24 mouse cellular contexts compared by ENCODE assay signal in genomic region chr7:129524369-129524915, GRCm38 (mm10).
DNase-seq lines count a peak whose midpoint lies in the region; ATAC-seq lines count a peak whose summit lies in the region.
"Had no signal": no experiment of that assay in that cellular context is flagged by ENCODE, and none has a peak within 500 bp of the region (broad histone marks: within the 10 kb centered on the region; RNA-seq: fewer than 3 reads in every experiment).

No protein-coding gene starts in this region.

- no peak; the same call in 1 of the 2 replicates for ATAC-seq in heart, embryonic 12.5 days (ENCODE audit: insufficient number of reproducible peaks, low FRiP score)
- peak; percentile 43; the same call in 1 of the 2 replicates for ATAC-seq in heart, embryonic 14.5 days (ENCODE audit: insufficient number of reproducible peaks, insufficient read depth, low FRiP score, low read depth)
- 0 out of 2 replicates have a peak, but pooled peaks have one; percentile 26 for ATAC-seq in liver, embryonic 13.5 days (ENCODE audit: low read depth)
- no peak for ATAC-seq in liver, embryonic 11.5 days (replicated peaks; ENCODE audit: low FRiP score)
- peak; percentile 48; the same call in 1 of the 2 replicates for ATAC-seq in liver, embryonic 16.5 days (ENCODE audit: low read depth)
- ATAC-seq in liver, embryonic 12.5 days: no peak
- ATAC-seq: activated CD4-positive, CD25-positive, alpha-beta regulatory T cell, adult 4 months; CD4-positive, CD25-positive, alpha-beta regulatory T cell, adult 4 months; forebrain, embryonic 13.5 days; Patski had no signal

- peaks cover 2% of the 10 kb centered on the region; the same call in 1 of the 2 replicates for H3K9me3 ChIP-seq in heart, embryonic 12.5 days (replicated peaks)
- peaks cover under 1% of the 10 kb centered on the region; the same call in 1 of the 2 replicates for H3K9me3 ChIP-seq in heart, embryonic 14.5 days (ENCODE audit: control insufficient read depth, low read length)
- H3K9me3 ChIP-seq in liver, embryonic 13.5 days (replicated peaks): no peaks in the 10 kb centered on the region
- no peaks in the 10 kb centered on the region for H3K9me3 ChIP-seq in liver, embryonic 11.5 days (ENCODE audit: control insufficient read depth, low read length)
- no peaks in the 10 kb centered on the region for H3K9me3 ChIP-seq in liver, embryonic 16.5 days (replicated peaks; ENCODE audit: control insufficient read depth, low read length)
- H3K9me3 ChIP-seq in liver, embryonic 12.5 days (replicated peaks): no peaks in the 10 kb centered on the region
- H3K9me3 ChIP-seq: embryonic facial prominence, embryonic 12.5 days; forebrain, embryonic 13.5 days had no signal

- no peak overlapping the region for H3K4me3 ChIP-seq in heart, embryonic 12.5 days
- no peak overlapping the region for H3K4me3 ChIP-seq in heart, embryonic 14.5 days (ENCODE audit: control insufficient read depth in 1 of 2, insufficient read depth in 1 of 2, low read depth in 1 of 2, low read length in 2 of 2)
- no peak overlapping the region for H3K4me3 ChIP-seq in liver, embryonic 13.5 days (replicated peaks)
- H3K4me3 ChIP-seq in liver, embryonic 11.5 days (ENCODE audit: low read depth, low read length): no peak overlapping the region
- no peak overlapping the region for H3K4me3 ChIP-seq in liver, embryonic 16.5 days (ENCODE audit: low read depth, low read length)
- H3K4me3 ChIP-seq in liver, embryonic 12.5 days: no peak overlapping the region
- H3K4me3 ChIP-seq: embryonic facial prominence, embryonic 10.5 days; embryonic facial prominence, embryonic 12.5 days; forebrain, embryonic 13.5 days had no signal

- H3K27me3 ChIP-seq in heart, embryonic 12.5 days (replicated peaks): no peaks in the 10 kb centered on the region
- no peaks in the 10 kb centered on the region for H3K27me3 ChIP-seq in heart, embryonic 14.5 days (ENCODE audit: control insufficient read depth, insufficient read depth, low read length)
- H3K27me3 ChIP-seq in liver, embryonic 13.5 days: no peaks in the 10 kb centered on the region
- no peaks in the 10 kb centered on the region for H3K27me3 ChIP-seq in liver, embryonic 11.5 days (replicated peaks; ENCODE audit: control insufficient read depth, insufficient read depth, low read length)
- H3K27me3 ChIP-seq in liver, embryonic 16.5 days (ENCODE audit: control insufficient read depth, insufficient read depth, low read depth, low read length): no peaks in the 10 kb centered on the region
- no peaks in the 10 kb centered on the region for H3K27me3 ChIP-seq in liver, embryonic 12.5 days (replicated peaks)
- H3K27me3 ChIP-seq: embryonic facial prominence, embryonic 12.5 days; forebrain, embryonic 13.5 days; Patski had no signal

- no peak overlapping the region for H3K4me2 ChIP-seq in heart, embryonic 12.5 days
- no peak overlapping the region for H3K4me2 ChIP-seq in heart, embryonic 14.5 days (ENCODE audit: low read length)
- no peak overlapping the region for H3K4me2 ChIP-seq in liver, embryonic 13.5 days
- H3K4me2 ChIP-seq in liver, embryonic 11.5 days: no peak overlapping the region
- no peak overlapping the region for H3K4me2 ChIP-seq in liver, embryonic 16.5 days (ENCODE audit: low read depth, low read length)
- H3K4me2 ChIP-seq in liver, embryonic 12.5 days: no peak overlapping the region
- H3K4me2 ChIP-seq: embryonic facial prominence, embryonic 12.5 days; forebrain, embryonic 13.5 days had no signal

- intact Hi-C loops in heart, postnatal 14 days (cut with DNase I): no loop called here

- 44% methylated on average over 1 of the region's 1 CpGs for WGBS in heart, embryonic 12.5 days
- WGBS in heart, embryonic 14.5 days: 65% methylated on average over 1 of the region's 1 CpGs
- 67% methylated on average over 1 of the region's 1 CpGs for WGBS in liver, embryonic 13.5 days (ENCODE audit: insufficient replicate concordance)
- WGBS in liver, embryonic 11.5 days: 76% methylated on average over 1 of the region's 1 CpGs
- 63% methylated on average over 1 of the region's 1 CpGs for WGBS in liver, embryonic 16.5 days (ENCODE audit: insufficient replicate concordance)
- 48% methylated on average over 1 of the region's 1 CpGs for WGBS in liver, embryonic 12.5 days (ENCODE audit: insufficient replicate concordance)

- DNase-seq in heart, adult 11 months: peak; percentile 40
- DNase-seq in heart, postnatal 14 days: no peak
- no peak for DNase-seq in liver, embryonic 13.5 days
- DNase-seq in liver, embryonic 11.5 days (ENCODE audit: low spot score): no peak
- DNase-seq: adrenal gland, adult 8-10 months; adrenal gland, postnatal 14 days; adrenal gland, postnatal 36 days; B cell, adult 2 months; cerebellum, adult 11-12 months; cerebellum, adult 2 months; cerebellum, adult 9-10 months; cerebellum, postnatal 10 days; cerebellum, postnatal 25 days had no signal

- H3K36me3 ChIP-seq in heart, embryonic 12.5 days: no peaks in the 10 kb centered on the region
- H3K36me3 ChIP-seq in heart, embryonic 14.5 days (ENCODE audit: control insufficient read depth, insufficient read depth, low read length): no peaks in the 10 kb centered on the region
- no peaks in the 10 kb centered on the region for H3K36me3 ChIP-seq in liver, embryonic 13.5 days
- no peaks in the 10 kb centered on the region for H3K36me3 ChIP-seq in liver, embryonic 11.5 days (ENCODE audit: control insufficient read depth, insufficient read depth, low read length)
- no peaks in the 10 kb centered on the region for H3K36me3 ChIP-seq in liver, embryonic 16.5 days (ENCODE audit: control insufficient read depth, insufficient read depth)
- H3K36me3 ChIP-seq in liver, embryonic 12.5 days: no peaks in the 10 kb centered on the region
- H3K36me3 ChIP-seq: embryonic facial prominence, embryonic 10.5 days; embryonic facial prominence, embryonic 12.5 days; G1E had no signal

- H3K4me1 ChIP-seq in heart, embryonic 12.5 days (replicated peaks): peaks cover 5% of the 10 kb centered on the region; the same call in 1 of the 2 replicates
- H3K4me1 ChIP-seq in heart, embryonic 14.5 days (ENCODE audit: control insufficient read depth in 2 of 2, insufficient read depth in 2 of 2, low read length in 2 of 2): no peaks in the 10 kb centered on the region
- no peaks in the 10 kb centered on the region for H3K4me1 ChIP-seq in liver, embryonic 13.5 days (replicated peaks)
- no peaks in the 10 kb centered on the region for H3K4me1 ChIP-seq in liver, embryonic 11.5 days (replicated peaks; ENCODE audit: control insufficient read depth, insufficient read depth, low read length)
- no peaks in the 10 kb centered on the region for H3K4me1 ChIP-seq in liver, embryonic 16.5 days (ENCODE audit: control insufficient read depth, low read depth, low read length)
- H3K4me1 ChIP-seq in liver, embryonic 12.5 days: no peaks in the 10 kb centered on the region
- H3K4me1 ChIP-seq: embryonic facial prominence, embryonic 10.5 days; embryonic facial prominence, embryonic 12.5 days; forebrain, embryonic 13.5 days had no signal

- H3K27ac ChIP-seq in heart, embryonic 12.5 days (ENCODE audit: poor library complexity, severe bottlenecking): no peak overlapping the region
- no peak overlapping the region for H3K27ac ChIP-seq in heart, embryonic 14.5 days (replicated peaks in 1 of 2; ENCODE audit: control insufficient read depth in 1 of 2, insufficient read depth in 1 of 2, low read depth in 2 of 2, low read length in 2 of 2)
- H3K27ac ChIP-seq in liver, embryonic 13.5 days: no peak overlapping the region
- no peak overlapping the region for H3K27ac ChIP-seq in liver, embryonic 11.5 days (ENCODE audit: low read depth, low read length)
- H3K27ac ChIP-seq in liver, embryonic 16.5 days (ENCODE audit: low read length): no peak overlapping the region
- no peak overlapping the region for H3K27ac ChIP-seq in liver, embryonic 12.5 days
- H3K27ac ChIP-seq: embryonic facial prominence, embryonic 10.5 days; embryonic facial prominence, embryonic 12.5 days; forebrain, embryonic 13.5 days had no signal

- no peak overlapping the region for H3K9ac ChIP-seq in heart, embryonic 12.5 days
- no peak overlapping the region for H3K9ac ChIP-seq in heart, embryonic 14.5 days (ENCODE audit: low read length)
- H3K9ac ChIP-seq in liver, embryonic 13.5 days: no peak overlapping the region
- no peak overlapping the region for H3K9ac ChIP-seq in liver, embryonic 11.5 days (ENCODE audit: low read depth, low read length)
- no peak overlapping the region for H3K9ac ChIP-seq in liver, embryonic 16.5 days (ENCODE audit: low read depth, low read length)
- H3K9ac ChIP-seq in liver, embryonic 12.5 days: no peak overlapping the region
- H3K9ac ChIP-seq: embryonic facial prominence, embryonic 12.5 days; forebrain, embryonic 13.5 days had no signal

Comparison
In these comparisons a context has a peak if more than half of its experiments do, and no peak if none do; other contexts are left out.
1. ATAC-seq: peak in heart, embryonic 14.5 days (single experiment), liver, embryonic 13.5 days (single experiment) and liver, embryonic 16.5 days (single experiment); none in heart, embryonic 12.5 days (single experiment), liver, embryonic 11.5 days (single experiment) and liver, embryonic 12.5 days (single experiment).